Mouse (Mus musculus) left cerebral cortex, postnatal 25 days (tissue): ENCODE measurements around the gene Slc2a5. TPM values are rescaled to one million over a fixed set of nuclear protein-coding genes. Genes with fewer than 3 reads are reported as not detected.

ENCODE experiments used
- DNase-seq, 2 experiments: peaks; one replicate each; pipeline ENCODE4 v3.0.0; 2022; ENCODE audit warnings: low spot score in 2 of 2, mixed read lengths in 1 of 2
- intact Hi-C: fragments of 180-260 bp; cut with DNase I; formaldehyde crosslinking; loops from one replicate; pipeline ENCODE4 v1.15.1; 2025
- total RNA-seq, 2 experiments: library from RNA; stranded (reverse); gene quantifications; 2 replicates each; pipeline ENCODE4 v1.2.3; 2021

The Slc2a5 gene
- total RNA-seq, 2 experiments from 2014 or later, result 4.9 to 6.3 TPM

- peak; percentile 51 to 54 for DNase-seq
- intact Hi-C loops, result loop anchor here (2.0 kb wide), 1 partner anchor 82 kb away; no protein-coding TSS in a partner anchor
Measured at GRCm38 (mm10) chr4:150136693-150137092, 17.6 kb downstream of the Slc2a5 start.

GRCm38 (mm10) chr4:150137368-150138083 is 18.4 kb downstream of the Slc2a5 start:
- intact Hi-C loops, result loop anchor here (2.0 kb wide), 1 partner anchor 81 kb away; no protein-coding TSS in a partner anchor

GRCm38 (mm10) chr4:150138084-150138543 is 19.0 kb downstream of the Slc2a5 start:
- intact Hi-C loops, result no loop called here
- DNase-seq, result peak; percentile 47 to 79

More at GRCm38 (mm10) chr4:150137368-150138083, 18.4 kb downstream of the Slc2a5 start:
- no peak for DNase-seq

GRCm38 (mm10) chr4:150139090-150139489 is 20.0 kb downstream of the Slc2a5 start:
- no peak for DNase-seq
- intact Hi-C loops, result no loop called here

- no peak for DNase-seq
- intact Hi-C loops, result no loop called here
Measured at GRCm38 (mm10) chr4:150140346-150140745, 21.3 kb downstream of the Slc2a5 start.

GRCm38 (mm10) chr4:150144242-150144641 is 25.2 kb downstream of the Slc2a5 start:
- intact Hi-C loops, result no loop called here
- DNase-seq, result no peak

- intact Hi-C loops, result no loop called here
- no peak for DNase-seq
Measured at GRCm38 (mm10) chr4:150146286-150146685, 27.2 kb downstream of the Slc2a5 start.

- DNase-seq, result no peak
- intact Hi-C loops, result no loop called here
Measured at GRCm38 (mm10) chr4:150151045-150151444, 32.0 kb downstream of the Slc2a5 start.

- intact Hi-C loops, result no loop called here
- DNase-seq, result no peak
Measured at GRCm38 (mm10) chr4:150152483-150152882, 33.4 kb downstream of the Slc2a5 start.

GRCm38 (mm10) chr4:150155301-150155700 is 36.2 kb downstream of the Slc2a5 start:
- intact Hi-C loops, result no loop called here
- DNase-seq, result no peak

- DNase-seq, result no peak
- intact Hi-C loops, result no loop called here
Measured at GRCm38 (mm10) chr4:150155731-150156130, 36.6 kb downstream of the Slc2a5 start.

- no peak for DNase-seq
- intact Hi-C loops, result no loop called here
Measured at GRCm38 (mm10) chr4:150157348-150157882, 38.3 kb downstream of the Slc2a5 start.

GRCm38 (mm10) chr4:150159458-150159857 is 40.4 kb downstream of the Slc2a5 start:
- intact Hi-C loops, result no loop called here
- no peak for DNase-seq

- DNase-seq, result no peak
- intact Hi-C loops, result no loop called here
Measured at GRCm38 (mm10) chr4:150162561-150163169, 43.6 kb downstream of the Slc2a5 start.

GRCm38 (mm10) chr4:150164875-150165274 is 45.8 kb downstream of the Slc2a5 start:
- intact Hi-C loops, result no loop called here
- DNase-seq, result no peak

GRCm38 (mm10) chr4:150168406-150168805 is 49.3 kb downstream of the Slc2a5 start:
- DNase-seq, result peak; percentile 11 to 38
- intact Hi-C loops, result no loop called here

- no peak for DNase-seq
- intact Hi-C loops, result loop anchor here (2.0 kb wide), 1 partner anchor 47 kb away; no protein-coding TSS in a partner anchor
Measured at GRCm38 (mm10) chr4:150172107-150172506, 53.0 kb downstream of the Slc2a5 start.

- DNase-seq, result peak; percentile 35 to 38
- intact Hi-C loops, result loop anchor here (2.0 kb wide), 1 partner anchor 46 kb away; no protein-coding TSS in a partner anchor
Measured at GRCm38 (mm10) chr4:150173281-150173680, 54.2 kb downstream of the Slc2a5 start.

GRCm38 (mm10) chr4:150174027-150174426 is 54.9 kb downstream of the Slc2a5 start:
- intact Hi-C loops, result no loop called here
- DNase-seq, result no peak

GRCm38 (mm10) chr4:150176535-150176934 is 57.5 kb downstream of the Slc2a5 start:
- peak; percentile 18 to 29 for DNase-seq
- intact Hi-C loops, result loop anchor here (2.0 kb wide), 1 partner anchor 72 kb away; no protein-coding TSS in a partner anchor
